Mouse (Mus musculus) spleen, embryonic (tissue): ENCODE measurements around the gene Gabrb1.

ENCODE experiments used
- CTCF ChIA-PET: fragments of 350-600 bp; sonication (Branson Sonifier 250); formaldehyde crosslinking; loops from one replicate; lab custom pipeline; 2022; lab: Charles Lee

Gene Gabrb1

DNA sequence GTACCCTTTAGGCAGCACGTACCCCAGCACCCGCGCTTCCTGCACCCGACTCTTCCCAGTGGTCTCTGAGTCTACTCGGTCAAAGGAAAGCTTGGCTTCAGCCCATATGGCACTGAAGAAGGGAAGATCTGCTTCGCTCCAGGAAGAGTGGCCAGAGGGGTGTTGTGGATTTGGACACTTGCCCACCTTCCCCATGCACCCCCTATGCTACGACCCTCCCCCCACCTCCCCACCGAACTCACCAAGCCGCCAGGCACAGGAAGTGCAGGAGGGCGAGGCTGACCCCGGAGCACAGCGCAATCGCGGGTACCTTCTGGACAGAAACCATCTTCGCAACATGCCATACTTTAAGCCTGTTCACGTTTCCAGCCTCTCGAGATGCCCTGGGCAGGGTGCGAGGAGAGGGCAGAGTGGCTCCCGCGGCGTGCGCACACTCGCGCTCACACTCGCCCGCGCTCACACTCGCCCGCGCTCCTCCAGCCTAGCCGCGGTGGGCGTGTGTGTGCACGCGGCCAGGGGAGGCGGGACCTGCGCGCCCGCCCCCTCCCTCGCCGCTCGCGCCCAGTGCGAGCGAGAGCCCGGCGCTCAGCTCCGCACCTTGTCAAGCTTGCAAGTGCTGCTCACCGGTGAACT, at the start of gene Gabrb1:
TSS of gene Gabrb1 (plus strand) at position 632 of the 633 bp plus-strand sequence.
- CTCF ChIA-PET = no interaction called here

DNA sequence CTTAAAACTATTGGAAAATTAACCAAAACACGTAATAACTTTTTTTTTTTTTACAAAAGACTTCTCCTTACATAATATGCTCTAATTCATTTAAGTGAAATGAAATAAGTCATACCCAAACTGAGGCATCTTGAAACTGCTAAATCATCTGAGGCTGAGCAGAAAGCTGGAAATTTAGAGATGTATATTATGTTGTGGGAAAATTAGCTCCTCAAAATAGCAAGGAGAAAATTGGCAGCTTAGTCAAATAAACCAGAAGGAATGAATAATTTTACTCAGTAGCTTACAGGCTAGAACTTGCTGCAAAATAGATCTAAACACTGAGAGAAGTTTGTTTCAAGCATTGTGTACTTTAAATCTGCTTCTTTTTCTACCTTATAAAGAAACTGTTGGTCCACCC, 49.2 kb upstream of the Gabrb1 start:
- CTCF ChIA-PET = no interaction called here

DNA sequence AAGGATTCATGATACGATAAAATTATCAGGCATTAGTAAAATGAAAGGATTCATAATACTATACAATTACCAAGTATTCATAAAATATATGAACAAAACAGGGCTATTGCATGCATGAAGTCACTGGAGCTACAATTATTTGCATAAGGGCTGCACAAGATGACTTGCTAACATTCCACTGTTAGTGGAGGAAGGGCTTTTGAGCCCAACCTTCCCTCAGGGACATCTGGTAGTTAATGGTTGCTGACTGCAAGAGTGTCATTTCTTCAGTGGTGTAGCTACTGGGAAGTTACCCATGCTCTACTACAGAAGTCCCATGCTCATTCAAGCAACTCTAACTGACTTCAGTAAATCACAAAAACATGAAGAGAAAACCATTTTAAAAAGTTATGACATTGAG, 43.6 kb upstream of the Gabrb1 start:
- CTCF ChIA-PET = no interaction called here

DNA sequence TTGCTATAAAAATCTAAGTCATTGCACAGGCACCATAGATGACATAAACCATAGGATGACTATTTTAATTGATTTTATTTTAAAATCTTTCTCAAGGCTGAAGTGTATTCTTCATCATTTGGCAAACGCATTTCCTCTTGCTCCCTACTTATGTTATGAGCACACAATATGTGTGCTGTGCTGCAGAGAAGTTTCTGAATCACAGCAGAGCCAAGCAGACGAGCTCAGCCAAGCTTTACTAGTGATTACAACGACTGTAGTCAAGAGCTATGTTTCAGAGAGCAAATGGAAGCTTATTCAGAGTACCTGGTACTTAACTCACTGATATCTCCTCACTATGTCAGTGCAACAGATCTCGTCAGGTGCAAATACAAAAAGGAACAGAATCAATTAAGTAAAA, 41.2 kb upstream of the Gabrb1 start:
- CTCF ChIA-PET = no interaction called here

DNA sequence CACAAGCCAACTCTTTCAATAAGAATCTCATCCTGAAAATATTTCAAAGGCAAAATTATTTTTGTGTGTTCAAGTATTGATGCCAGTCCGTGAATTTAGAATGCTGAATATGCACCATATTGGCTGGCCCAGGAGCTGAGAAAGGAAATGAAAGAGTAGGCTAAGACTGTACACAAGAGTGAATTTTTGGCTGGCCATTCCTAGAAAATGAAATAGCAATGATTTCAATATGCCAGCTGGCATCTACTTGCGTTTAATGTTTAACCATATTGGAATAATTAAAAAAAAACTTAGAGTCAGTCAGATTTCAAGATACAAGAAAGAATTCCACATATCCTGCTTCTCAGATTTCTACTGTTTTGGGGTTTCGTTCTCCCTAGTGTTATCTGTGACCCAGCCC, 30.1 kb upstream of the Gabrb1 start:
- CTCF ChIA-PET = no interaction called here

DNA sequence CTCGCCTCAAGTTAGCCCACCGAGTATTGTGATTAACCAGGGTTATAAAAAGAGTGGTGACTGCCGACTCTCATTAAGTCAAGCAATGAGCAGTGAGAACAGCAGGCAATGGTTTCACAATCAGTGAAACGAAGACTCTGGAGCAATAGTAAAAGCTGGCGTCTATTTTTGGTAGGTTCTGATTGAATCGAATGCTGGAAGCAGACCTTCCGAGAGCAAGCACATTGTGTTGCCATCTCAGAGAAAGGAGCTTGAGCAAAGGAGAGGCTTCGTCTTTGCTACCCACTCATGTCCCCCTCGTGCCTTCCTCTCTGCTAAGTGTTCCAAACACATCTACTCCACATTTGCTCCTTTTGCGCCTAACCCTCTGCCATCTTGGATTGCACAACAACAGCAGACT, 18.1 kb upstream of the Gabrb1 start:
- CTCF ChIA-PET = no interaction called here

DNA sequence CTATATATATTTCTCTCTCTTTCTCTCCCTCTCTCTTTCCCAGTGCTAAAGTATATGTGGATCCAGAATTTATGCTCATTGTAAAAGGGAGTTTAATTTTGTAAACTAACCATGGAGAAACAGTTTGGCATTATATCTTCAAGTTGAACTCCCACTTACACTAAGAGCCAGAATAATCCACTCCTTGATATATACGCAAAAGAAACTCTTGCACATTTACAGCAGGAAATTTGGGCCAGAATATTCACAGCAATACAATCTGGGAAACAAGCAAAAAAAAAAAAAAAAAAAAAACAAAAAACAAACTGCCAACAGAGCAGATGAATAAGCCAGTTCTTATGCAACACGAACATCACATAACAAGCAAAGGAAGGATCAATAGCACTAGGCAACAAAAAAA, 9.8 kb upstream of the Gabrb1 start:
- CTCF ChIA-PET = no interaction called here

DNA sequence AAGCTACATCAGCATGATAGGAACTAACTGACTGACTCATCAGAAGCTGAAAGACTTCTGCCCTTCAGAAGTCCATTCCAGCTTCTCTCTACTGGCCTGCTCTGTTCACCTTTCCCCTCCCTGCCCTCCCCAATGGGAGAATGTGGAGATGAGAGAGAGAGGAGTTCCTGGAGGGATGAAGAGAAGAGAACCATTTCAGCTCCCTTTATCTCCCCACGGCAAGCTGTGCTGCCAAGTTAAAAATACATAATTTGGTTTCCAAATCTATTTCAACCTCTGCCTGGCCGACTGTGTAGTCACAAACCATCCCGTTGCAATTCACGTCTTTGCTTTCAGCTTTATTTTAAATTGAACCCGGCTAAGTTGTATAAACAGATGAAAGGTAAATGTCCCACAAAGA, 3.9 kb upstream of the Gabrb1 start:
- CTCF ChIA-PET = no interaction called here

DNA sequence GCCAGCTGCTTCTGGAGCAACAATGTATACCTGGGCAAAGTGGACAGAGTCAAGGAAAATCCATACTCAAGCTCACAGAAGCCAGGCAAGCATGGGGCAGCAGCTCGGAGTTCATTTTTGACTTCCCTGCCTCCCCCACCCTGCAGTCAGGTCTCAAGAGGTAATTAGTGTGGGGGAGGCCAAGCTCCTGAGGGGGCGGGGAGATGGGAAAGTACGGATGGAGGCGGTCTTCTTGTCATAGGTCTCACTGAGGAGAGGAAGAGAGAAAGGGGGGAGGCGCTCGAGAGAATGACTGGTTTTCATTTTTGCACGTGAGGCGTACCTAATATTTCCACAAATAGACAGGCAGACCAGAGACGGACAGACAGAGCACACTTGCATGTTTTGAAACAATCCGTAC, 1.1 kb upstream of the Gabrb1 start:
- CTCF ChIA-PET = no interaction called here

DNA sequence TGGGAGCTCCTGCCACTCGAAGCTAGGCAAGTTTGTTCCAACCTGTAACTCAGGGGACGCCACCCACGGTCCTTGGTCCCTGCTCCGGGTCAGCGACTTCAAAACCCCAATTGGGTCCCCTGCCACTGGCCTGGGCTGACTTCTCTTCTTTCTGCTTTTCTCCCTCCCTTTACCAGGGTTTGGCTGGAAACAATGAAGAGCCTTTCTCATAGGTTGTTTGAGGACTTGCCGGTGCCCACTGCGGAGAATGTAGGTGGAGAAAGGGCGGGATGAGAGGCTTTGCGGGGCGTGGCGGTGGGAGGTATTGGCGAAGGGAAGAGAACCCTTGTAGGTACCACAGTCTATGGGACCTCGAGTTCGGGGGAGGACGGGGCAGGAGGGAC, 193 bp downstream of the Gabrb1 start, which contains the start of gene Gabra4:
TSS of gene Gabra4 (minus strand) at position 194 of the 383 bp plus-strand sequence.
- CTCF ChIA-PET = no interaction called here

DNA sequence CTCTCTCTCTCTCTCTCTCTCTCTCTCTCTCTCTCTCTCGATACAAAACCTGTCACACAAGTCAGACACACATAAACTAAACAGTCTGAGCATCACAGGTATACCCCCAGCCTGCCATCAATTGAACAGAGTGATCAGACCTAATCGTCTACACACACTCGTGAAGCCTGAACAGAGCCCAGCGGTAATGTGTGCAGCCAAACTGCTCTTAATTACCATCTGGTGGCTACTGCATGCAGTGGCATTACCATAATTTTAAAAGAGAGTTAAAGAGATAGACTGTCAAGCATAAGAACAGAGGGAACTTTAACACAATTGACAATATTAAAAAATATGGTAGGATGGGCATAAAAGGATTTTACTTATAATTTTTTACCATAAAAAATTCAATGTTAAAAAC, 7.7 kb downstream of the Gabrb1 start:
- CTCF ChIA-PET = no interaction called here

DNA sequence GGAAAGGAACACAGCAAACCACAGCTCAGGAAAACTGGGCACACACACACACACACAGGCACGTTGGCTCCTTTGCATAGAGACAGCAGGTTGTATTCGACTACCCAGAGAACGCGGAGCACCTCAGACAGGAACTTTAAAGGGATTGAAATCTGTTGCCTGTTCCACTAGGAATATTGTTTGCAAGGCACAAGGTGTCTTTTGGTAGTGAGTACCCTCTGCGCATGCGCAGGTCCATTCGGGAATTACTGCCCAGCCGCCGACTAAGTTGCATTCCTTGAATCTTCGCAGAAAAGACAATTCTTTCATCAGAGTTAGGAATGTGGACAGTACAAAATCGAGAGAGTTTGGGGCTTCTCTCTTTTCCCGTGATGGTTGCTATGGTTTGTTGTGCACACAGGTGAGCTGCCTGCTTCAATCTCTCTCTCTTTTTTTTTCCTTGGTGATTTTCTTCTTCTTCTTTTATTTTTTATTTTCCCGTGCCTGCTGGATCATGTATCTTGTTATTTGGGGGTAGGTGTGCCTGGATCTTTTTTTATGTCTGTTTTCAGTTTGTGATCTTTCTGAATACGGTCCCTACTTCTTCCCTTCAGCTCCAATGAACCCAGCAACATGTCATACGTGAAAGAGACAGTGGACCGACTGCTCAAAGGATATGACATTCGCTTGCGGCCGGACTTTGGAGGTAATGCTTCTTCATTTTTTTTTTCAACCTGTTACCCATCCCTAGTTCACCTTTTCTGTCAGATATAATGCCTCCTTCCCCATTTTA, 42.0 kb downstream of the Gabrb1 start:
- CTCF ChIA-PET = interaction anchor here (0.6 kb wide), 1 partner anchor 59 kb away, joined by 5 read pairs; no protein-coding TSS in a partner anchor

DNA sequence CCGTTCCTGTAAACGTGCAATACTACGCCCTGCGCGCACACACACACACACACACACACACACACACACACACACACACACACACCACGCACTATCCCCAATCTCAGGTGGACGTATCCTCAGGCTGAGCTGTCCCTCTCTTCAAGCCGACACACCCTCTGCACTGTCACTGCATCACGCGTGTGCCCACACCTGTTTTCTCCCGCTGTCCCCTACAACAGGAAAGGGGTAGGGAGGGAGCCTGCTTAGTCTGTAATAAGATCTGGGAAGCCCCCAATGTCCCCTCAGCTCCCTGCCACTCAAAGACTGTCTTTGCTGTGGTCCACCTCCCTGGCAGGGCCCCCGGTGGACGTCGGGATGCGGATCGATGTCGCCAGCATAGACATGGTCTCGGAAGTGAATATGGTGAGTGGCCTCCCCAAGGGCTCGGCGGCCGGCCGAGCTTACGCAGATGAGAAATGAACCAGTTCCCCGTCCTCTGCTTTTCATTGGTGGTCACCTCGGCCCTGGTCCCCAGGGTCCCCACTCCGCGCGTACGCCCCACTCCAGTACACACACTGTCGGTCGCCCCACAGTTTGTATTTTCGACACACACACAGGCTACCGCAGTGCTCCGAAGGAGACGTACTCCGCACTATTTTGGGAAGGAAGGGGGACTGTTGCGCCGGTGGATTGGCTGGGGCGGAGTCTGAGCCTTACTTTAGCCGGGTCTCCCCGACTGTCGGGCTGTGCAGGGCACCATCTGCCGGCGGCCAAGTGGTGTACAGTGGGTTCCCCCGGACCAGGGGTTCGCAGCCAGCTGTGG, 42.8 kb downstream of the Gabrb1 start:
- CTCF ChIA-PET = no interaction called here

DNA sequence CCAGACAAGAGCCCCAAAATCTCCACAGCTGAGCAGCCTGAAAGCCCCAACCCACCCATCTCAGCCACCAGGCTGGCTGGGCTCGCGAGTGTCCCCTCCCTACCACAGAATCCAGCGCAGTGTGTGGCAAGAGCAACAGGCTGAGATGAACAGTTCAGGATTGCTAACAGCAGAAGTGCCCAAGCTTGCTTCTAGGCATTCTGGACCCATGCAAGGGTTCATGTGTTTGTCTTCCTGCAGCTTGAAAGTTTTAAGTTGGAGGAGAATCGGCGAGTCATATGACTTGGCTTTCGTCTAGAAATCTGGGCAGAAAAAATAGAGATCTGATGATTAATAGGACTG, 43.3 kb downstream of the Gabrb1 start:
- CTCF ChIA-PET = no interaction called here

DNA sequence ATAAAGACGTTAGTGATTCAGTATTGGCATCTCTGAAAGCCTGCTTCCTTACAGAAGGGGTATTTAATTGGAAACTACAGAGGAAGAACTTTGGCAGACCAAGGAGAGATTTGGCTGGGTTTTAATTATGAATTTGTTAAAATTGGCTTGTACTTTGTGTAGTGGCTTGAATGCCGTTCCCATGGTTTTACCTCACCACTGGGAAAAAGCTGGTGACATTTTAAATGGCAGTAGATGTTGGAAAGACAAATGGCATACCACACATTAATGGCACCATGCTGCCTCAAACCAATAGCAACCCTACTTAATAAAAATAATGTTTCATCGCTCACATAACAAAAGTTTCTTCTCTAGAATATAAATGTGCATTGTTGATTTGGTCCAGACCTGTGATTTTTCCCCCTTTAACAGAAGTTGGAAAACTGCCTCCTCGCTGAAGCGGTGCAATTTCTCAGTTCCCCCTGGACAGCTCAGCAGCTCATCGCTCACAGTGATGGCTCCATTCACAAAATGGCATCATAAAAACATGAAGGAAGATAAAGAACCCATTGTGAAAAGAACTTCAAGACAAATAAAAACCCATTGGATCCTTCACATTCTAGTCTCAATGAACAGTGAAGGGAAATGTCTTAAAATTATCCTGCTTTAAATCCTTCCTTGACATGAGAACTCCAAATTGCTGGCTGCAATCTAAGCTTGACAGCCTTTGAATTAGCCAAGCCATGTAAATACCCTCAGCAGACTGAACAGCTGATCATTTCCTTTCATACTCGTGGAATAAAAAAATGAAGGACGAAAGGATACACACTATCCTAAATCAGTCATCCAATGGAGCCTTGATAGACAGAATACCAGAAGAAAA, 75.2 kb downstream of the Gabrb1 start:
- CTCF ChIA-PET = interaction anchor here (0.6 kb wide), 1 partner anchor 85 kb away, joined by 4 read pairs; no protein-coding TSS in a partner anchor

DNA sequence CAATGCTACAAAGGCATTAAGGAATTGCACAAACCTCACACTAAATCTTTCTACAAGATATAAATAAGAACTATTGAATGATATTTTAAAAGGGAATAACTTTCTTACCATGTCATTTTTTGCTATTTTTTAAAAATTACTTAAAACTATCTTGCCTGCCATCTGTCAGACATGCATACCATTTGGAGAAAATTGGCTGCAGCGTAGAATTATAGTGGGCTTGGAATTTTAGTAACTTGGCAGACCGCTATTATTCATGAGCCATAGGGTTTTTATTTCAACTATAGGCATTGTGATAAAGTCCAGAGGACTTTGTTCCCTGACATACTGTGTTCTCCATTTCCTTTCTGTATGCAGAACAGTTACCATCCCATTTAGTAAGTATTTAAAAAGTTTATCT, 89.5 kb downstream of the Gabrb1 start:
- CTCF ChIA-PET = no interaction called here

DNA sequence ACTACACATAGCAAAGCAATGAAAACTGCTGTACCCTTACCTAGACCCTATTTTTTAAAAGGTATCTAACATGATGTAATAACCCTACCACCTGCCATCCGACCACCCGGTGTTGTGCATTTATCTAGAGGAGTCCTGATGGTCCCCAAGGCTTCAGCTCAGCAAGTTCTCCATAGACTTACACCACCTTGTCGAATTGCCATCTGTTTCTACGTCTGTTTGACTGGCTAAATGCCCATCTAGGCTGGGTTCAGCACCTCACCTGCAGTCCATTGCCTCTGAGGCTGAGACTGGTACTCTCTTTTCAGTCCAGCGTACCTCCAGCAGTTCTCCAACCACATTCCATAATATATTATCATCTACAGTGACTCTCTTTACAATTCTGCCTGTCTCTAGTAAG, 96.1 kb downstream of the Gabrb1 start:
- CTCF ChIA-PET = no interaction called here

DNA sequence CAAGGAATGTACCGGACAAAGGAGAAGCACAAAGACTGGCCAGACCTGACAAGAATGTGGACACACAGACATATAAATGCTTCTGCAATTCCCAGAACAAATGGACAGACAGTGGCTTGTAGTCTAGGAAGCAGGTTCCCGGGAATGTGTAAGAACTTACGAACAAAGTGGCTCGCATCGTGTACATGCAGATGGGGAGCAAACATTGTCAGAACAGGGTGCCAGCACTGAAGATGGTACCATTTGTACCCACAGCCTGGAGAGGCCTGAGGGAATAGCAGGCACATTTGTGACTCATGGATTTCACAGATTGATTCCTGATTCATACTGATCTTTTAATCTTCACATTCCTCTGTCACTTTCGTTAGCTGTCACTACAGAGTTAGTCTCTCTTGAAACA, 103.2 kb downstream of the Gabrb1 start:
- CTCF ChIA-PET = no interaction called here

DNA sequence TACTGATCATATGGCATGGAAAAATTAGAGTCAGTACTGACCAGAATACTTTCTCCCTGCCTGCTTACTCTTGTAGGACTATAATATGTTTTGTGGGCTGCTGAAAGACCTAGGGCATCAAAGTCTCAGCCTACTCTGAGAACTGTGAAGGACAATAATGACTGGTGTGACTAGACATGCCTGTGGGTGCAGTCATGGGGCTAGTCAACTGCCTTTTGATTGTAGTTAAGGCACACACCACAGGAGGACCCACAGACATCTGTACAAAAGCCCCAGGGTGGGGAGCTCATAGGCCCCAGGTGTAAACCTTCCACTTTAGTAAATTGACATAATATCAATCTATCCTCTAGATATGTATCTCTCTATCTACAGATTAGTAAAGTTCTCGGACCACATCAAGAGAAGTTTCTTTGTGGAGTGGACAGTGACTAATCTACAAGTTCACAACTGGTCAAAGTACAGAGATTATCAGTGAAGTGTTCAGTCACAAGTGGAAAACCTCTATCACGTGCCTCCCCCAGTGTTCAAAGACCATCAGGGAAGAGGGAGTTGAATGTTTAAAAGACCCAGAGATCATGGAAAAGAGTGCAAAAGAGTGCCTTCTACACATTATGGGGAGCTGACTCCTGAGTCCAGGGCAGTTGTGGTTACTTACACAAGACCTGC, 123.7 kb downstream of the Gabrb1 start:
- CTCF ChIA-PET = no interaction called here

DNA sequence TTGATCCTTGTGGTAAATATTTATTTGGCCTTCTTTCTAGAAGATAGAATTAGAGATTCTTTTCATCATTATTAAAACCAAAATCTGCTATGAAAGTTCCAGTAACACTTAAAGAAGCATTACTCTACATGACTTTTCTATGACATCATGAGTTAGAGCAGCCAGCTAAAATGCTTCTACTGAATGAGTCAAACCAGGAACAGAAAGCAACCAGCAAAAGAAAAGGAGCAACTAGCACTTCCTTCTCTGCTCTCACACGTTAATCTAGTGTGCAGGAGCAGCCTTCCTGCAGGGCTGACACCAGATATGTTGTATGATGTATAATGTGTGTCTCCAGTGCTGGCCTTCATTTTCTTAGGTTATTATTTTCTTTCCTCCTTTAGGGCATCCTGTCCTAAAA, 164.9 kb downstream of the Gabrb1 start:
- CTCF ChIA-PET = no interaction called here

DNA sequence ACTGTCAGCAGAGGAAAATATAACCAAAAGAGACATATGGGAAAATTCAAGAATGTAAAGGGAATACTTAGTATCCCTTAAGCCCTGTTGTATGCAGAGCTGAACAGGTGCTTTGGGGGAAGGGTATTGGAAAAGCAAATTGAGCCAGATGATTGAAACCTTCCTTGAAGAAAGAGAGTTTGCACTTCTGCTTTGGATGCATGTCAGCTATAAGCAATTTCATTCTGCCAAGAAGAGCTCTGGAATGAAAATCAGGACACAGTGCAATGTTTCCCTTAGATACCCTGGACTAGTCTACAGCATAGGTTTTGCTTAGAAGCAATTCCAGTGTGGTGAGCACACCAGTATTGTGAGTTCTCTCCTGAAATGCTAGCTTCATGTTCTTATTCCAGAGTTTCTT, 170.4 kb downstream of the Gabrb1 start:
- CTCF ChIA-PET = no interaction called here
